Mouse (Mus musculus): ENCODE data around the gene Arpin. TPM values are rescaled to one million over a fixed set of nuclear protein-coding genes. Genes with fewer than 3 reads are reported as not detected.

The Arpin gene
- polyA plus RNA-seq, 1 experiment from 2014 or later = 14.4 TPM

GRCm38 (mm10) chr7:79935511-79936205 is 499 bp upstream of the Arpin start:
- Histone ChIP-seq H3K36me3 (ENCODE audit: control insufficient read depth, insufficient read depth) (no peaks in the 10 kb centered on the region), H3K4me3 (replicated peaks; ENCODE audit: low read length) (peak overlapping the region; percentile 47), H3K27me3 (replicated peaks; ENCODE audit: control insufficient read depth, insufficient read depth, low read length) (no peaks in the 10 kb centered on the region), H3K27ac (ENCODE audit: low read length) (no peak overlapping the region), H3K4me1 (replicated peaks; ENCODE audit: control insufficient read depth, insufficient read depth, low read length) (peaks cover 11% of the 10 kb centered on the region), H3K4me2 (ENCODE audit: low read length) (peak overlapping the region; percentile 58), H3K9ac (replicated peaks; ENCODE audit: low read depth, low read length) (peak overlapping the region; percentile 58), H3K9me3 (ENCODE audit: control insufficient read depth, low read length) (no peaks in the 10 kb centered on the region)
- 10% methylated on average over 19 of the region's 19 CpGs for WGBS
- peak; percentile 39; the same call in 1 of the 2 replicates for ATAC-seq

GRCm38 (mm10) chr7:79934461-79934860 is 698 bp downstream of the Arpin start:
- ATAC-seq = no peak

GRCm38 (mm10) chr7:79928516-79929052 is 6.6 kb downstream of the Arpin start:
- Histone ChIP-seq H3K36me3 (ENCODE audit: control insufficient read depth, insufficient read depth) (0 out of 2 replicates have a peak, but pooled peaks cover 2% of the 10 kb centered on the region), H3K4me1 (replicated peaks; ENCODE audit: control insufficient read depth, insufficient read depth, low read length) (no peaks in the 10 kb centered on the region), H3K9ac (replicated peaks; ENCODE audit: low read depth, low read length) (no peak overlapping the region), H3K4me2 (ENCODE audit: low read length) (no peak overlapping the region), H3K4me3 (replicated peaks; ENCODE audit: low read length) (no peak overlapping the region), H3K9me3 (ENCODE audit: control insufficient read depth, low read length) (no peaks in the 10 kb centered on the region), H3K27ac (ENCODE audit: low read length) (no peak overlapping the region; the same call in 1 of the 2 replicates), H3K27me3 (replicated peaks; ENCODE audit: control insufficient read depth, insufficient read depth, low read length) (no peaks in the 10 kb centered on the region)
- 62% methylated on average over 2 of the region's 2 CpGs for WGBS
- ATAC-seq = no peak

More at GRCm38 (mm10) chr7:79934461-79934860, 698 bp downstream of the Arpin start:
- Histone ChIP-seq H3K27ac (ENCODE audit: low read length) (no peak overlapping the region), H3K9me3 (ENCODE audit: control insufficient read depth, low read length) (no peaks in the 10 kb centered on the region), H3K36me3 (ENCODE audit: control insufficient read depth, insufficient read depth) (no peaks in the 10 kb centered on the region), H3K9ac (replicated peaks; ENCODE audit: low read depth, low read length) (peak overlapping the region; percentile 58), H3K4me1 (replicated peaks; ENCODE audit: control insufficient read depth, insufficient read depth, low read length) (peaks cover 11% of the 10 kb centered on the region), H3K27me3 (replicated peaks; ENCODE audit: control insufficient read depth, insufficient read depth, low read length) (no peaks in the 10 kb centered on the region), H3K4me2 (ENCODE audit: low read length) (peak overlapping the region; percentile 58), H3K4me3 (replicated peaks; ENCODE audit: low read length) (peak overlapping the region; percentile 47)
- 42% methylated on average over 5 of the region's 5 CpGs for WGBS

- Histone ChIP-seq H3K9me3 (ENCODE audit: control insufficient read depth, low read length) (no peaks in the 10 kb centered on the region), H3K27me3 (replicated peaks; ENCODE audit: control insufficient read depth, insufficient read depth, low read length) (no peaks in the 10 kb centered on the region), H3K4me3 (replicated peaks; ENCODE audit: low read length) (peak within 1 kb of the TSS; percentile 86), H3K27ac (ENCODE audit: low read length) (peak within 1 kb of the TSS; percentile 87), H3K36me3 (ENCODE audit: control insufficient read depth, insufficient read depth) (no peaks in the 10 kb centered on the region), H3K4me1 (replicated peaks; ENCODE audit: control insufficient read depth, insufficient read depth, low read length) (peaks cover 12% of the 10 kb centered on the region), H3K4me2 (ENCODE audit: low read length) (peak within 1 kb of the TSS; percentile 76), H3K9ac (replicated peaks; ENCODE audit: low read depth, low read length) (peak within 1 kb of the TSS; percentile 91)
- WGBS = under 1% methylated on average over 34 of the region's 34 CpGs
- peak; percentile 99 for ATAC-seq
Observed at GRCm38 (mm10) chr7:79920344-79920983, 14.7 kb downstream of the Arpin start, which contains the start of gene Ap3s2. TSS of gene Ap3s2 (minus strand) at chr7:79920649.

GRCm38 (mm10) chr7:79914556-79914955 is 20.6 kb downstream of the Arpin start:
- Histone ChIP-seq H3K27me3 (replicated peaks; ENCODE audit: control insufficient read depth, insufficient read depth, low read length) (no peaks in the 10 kb centered on the region), H3K4me2 (ENCODE audit: low read length) (no peak overlapping the region), H3K4me1 (replicated peaks; ENCODE audit: control insufficient read depth, insufficient read depth, low read length) (peaks cover 2% of the 10 kb centered on the region), H3K36me3 (ENCODE audit: control insufficient read depth, insufficient read depth) (peaks cover 17% of the 10 kb centered on the region), H3K27ac (ENCODE audit: low read length) (no peak overlapping the region), H3K9ac (replicated peaks; ENCODE audit: low read depth, low read length) (no peak overlapping the region), H3K9me3 (ENCODE audit: control insufficient read depth, low read length) (no peaks in the 10 kb centered on the region), H3K4me3 (replicated peaks; ENCODE audit: low read length) (no peak overlapping the region)
- ATAC-seq = no peak
- WGBS = 72% methylated on average over 3 of the region's 3 CpGs

GRCm38 (mm10) chr7:79907356-79907755 is 27.8 kb downstream of the Arpin start:
- peaks cover 26% of the 10 kb centered on the region for H3K36me3 ChIP-seq (ENCODE audit: control insufficient read depth, insufficient read depth)
- H3K9ac ChIP-seq (replicated peaks; ENCODE audit: low read depth, low read length) = no peak overlapping the region
- WGBS = 78% methylated on average over 2 of the region's 2 CpGs
- H3K4me3 ChIP-seq (replicated peaks; ENCODE audit: low read length) = no peak overlapping the region
- no peak for ATAC-seq
- no peaks in the 10 kb centered on the region for H3K4me1 ChIP-seq (replicated peaks; ENCODE audit: control insufficient read depth, insufficient read depth, low read length)
- H3K4me2 ChIP-seq (ENCODE audit: low read length) = no peak overlapping the region
- H3K27me3 ChIP-seq (replicated peaks; ENCODE audit: control insufficient read depth, insufficient read depth, low read length) = no peaks in the 10 kb centered on the region
- no peaks in the 10 kb centered on the region for H3K9me3 ChIP-seq (ENCODE audit: control insufficient read depth, low read length)
- no peak overlapping the region for H3K27ac ChIP-seq (ENCODE audit: low read length)

- Histone ChIP-seq H3K27me3 (replicated peaks; ENCODE audit: control insufficient read depth, insufficient read depth, low read length) (no peaks in the 10 kb centered on the region), H3K9me3 (ENCODE audit: control insufficient read depth, low read length) (no peaks in the 10 kb centered on the region), H3K4me3 (replicated peaks; ENCODE audit: low read length) (no peak overlapping the region), H3K4me1 (replicated peaks; ENCODE audit: control insufficient read depth, insufficient read depth, low read length) (no peaks in the 10 kb centered on the region), H3K36me3 (ENCODE audit: control insufficient read depth, insufficient read depth) (peaks cover 26% of the 10 kb centered on the region), H3K9ac (replicated peaks; ENCODE audit: low read depth, low read length) (no peak overlapping the region), H3K4me2 (ENCODE audit: low read length) (no peak overlapping the region), H3K27ac (ENCODE audit: low read length) (no peak overlapping the region)
- ATAC-seq = no peak
- WGBS = 91% methylated on average over 3 of the region's 3 CpGs
Observed at GRCm38 (mm10) chr7:79906914-79907313, 28.2 kb downstream of the Arpin start.

GRCm38 (mm10) chr7:79905193-79905592 is 30.0 kb downstream of the Arpin start:
- H3K4me1 ChIP-seq (replicated peaks; ENCODE audit: control insufficient read depth, insufficient read depth, low read length) = no peaks in the 10 kb centered on the region
- no peak overlapping the region for H3K4me3 ChIP-seq (replicated peaks; ENCODE audit: low read length)
- no peaks in the 10 kb centered on the region for H3K9me3 ChIP-seq (ENCODE audit: control insufficient read depth, low read length)
- no peak for ATAC-seq
- H3K36me3 ChIP-seq (ENCODE audit: control insufficient read depth, insufficient read depth) = peaks cover 24% of the 10 kb centered on the region
- H3K9ac ChIP-seq (replicated peaks; ENCODE audit: low read depth, low read length) = no peak overlapping the region
- H3K27ac ChIP-seq (ENCODE audit: low read length) = no peak overlapping the region
- H3K4me2 ChIP-seq (ENCODE audit: low read length) = no peak overlapping the region
- H3K27me3 ChIP-seq (replicated peaks; ENCODE audit: control insufficient read depth, insufficient read depth, low read length) = no peaks in the 10 kb centered on the region
- 96% methylated on average over 4 of the region's 4 CpGs for WGBS

- Histone ChIP-seq H3K27ac (ENCODE audit: low read length) (no peak overlapping the region), H3K27me3 (replicated peaks; ENCODE audit: control insufficient read depth, insufficient read depth, low read length) (no peaks in the 10 kb centered on the region), H3K4me1 (replicated peaks; ENCODE audit: control insufficient read depth, insufficient read depth, low read length) (no peaks in the 10 kb centered on the region), H3K9ac (replicated peaks; ENCODE audit: low read depth, low read length) (no peak overlapping the region), H3K4me3 (replicated peaks; ENCODE audit: low read length) (no peak overlapping the region), H3K4me2 (ENCODE audit: low read length) (no peak overlapping the region), H3K36me3 (ENCODE audit: control insufficient read depth, insufficient read depth) (peaks cover 10% of the 10 kb centered on the region; the same call in 1 of the 2 replicates), H3K9me3 (ENCODE audit: control insufficient read depth, low read length) (no peaks in the 10 kb centered on the region)
- no peak for ATAC-seq
- WGBS = 90% methylated on average over 8 of the region's 8 CpGs
Observed at GRCm38 (mm10) chr7:79903160-79903792, 31.9 kb downstream of the Arpin start.
